Mouse (Mus musculus): ENCODE data around the gene Slc39a5.

GRCm38 (mm10) chr10:128358796-128359195 lies 42.2 kb downstream of the Slc39a5 start:
- TF ChIP-seq CTCF (IDR thresholded peaks at IDR 0.05; ENCODE audit: extremely low read depth, insufficient read length, insufficient replicate concordance, low read depth, low read length), result peak; percentile 43; the same call in 1 of the 2 replicates
- no peak for TF ChIP-seq POLR2A (IDR thresholded peaks at IDR 0.05; ENCODE audit: low read depth, low read length)
